Mouse (Mus musculus): Measurements from ENCODE around the gene Appl2.
"Not testable (repeated sequence)": the region's sequence is repeated elsewhere in the genome, so short reads cannot be mapped to it uniquely, and the experiment has no call there.

Appl2 gene

DNA sequence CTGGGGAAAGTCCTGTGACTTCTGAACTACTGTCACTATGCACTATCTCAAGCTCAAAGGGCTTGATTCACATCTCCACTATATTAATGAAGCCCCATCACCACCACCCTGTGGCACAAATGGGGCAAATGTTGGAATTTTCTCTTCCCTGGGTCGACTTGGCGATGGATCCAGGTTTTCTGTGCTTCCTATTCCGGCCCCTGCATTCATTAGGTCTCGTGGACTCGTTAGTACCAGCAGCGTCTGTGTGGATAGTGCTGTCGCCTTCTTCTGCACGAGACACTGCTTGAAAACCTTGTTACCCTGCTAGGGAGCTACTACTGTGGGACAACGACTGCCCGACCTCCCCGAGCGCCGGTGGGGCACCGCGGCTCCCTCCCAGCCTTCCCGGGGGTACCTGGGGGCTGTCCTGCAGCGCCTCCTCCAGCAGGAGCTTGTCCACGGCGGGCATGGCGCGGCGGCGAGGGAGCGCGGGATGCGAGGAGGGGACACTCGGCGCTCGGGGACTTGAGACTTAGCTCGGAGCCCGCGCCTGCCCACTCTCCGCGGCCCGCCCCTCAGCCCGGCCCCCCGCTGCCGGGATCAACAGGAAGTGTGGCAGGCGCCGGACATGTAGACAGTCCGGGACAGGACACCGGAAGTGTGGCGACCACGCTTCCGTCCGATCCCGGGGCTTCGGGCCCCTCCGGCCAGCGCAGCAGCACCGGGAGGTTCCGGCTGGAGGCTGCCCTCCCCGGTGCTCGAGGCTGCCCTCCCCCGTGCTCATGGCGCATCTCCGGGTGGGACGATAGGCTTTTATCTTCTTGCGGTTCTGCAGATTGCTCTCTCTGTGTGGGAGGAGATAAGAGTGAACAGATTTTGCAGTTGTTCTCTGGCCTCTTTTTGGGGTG lies at the start of gene Appl2:
Gene Appl2, minus strand, starts transcription at position 608 of the 890 bp plus-strand sequence.
- DNase-seq (ENCODE audit: low spot score in 2 of 2), result peak; percentile 95

DNA sequence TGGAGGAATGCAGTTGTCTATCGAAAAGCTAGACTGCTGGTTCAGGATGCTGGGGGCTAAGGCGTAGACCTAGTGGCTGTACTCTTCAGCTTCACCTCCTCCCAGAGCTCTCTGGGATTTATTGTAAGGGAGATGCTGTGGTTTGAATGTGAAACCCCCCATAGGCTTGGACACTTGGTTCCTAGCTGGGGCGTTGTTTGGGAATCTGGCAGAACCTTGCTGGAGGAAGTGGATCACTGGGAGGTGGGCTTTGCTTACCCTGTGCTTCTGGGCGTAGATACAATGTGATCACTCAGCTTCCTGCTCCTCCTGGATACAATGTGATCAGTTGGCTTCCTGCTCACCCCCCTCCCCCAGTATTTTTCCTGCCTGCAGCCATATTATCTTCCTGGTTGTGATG lies 47.7 kb upstream of the Appl2 start:
- DNase-seq (ENCODE audit: low spot score in 2 of 2), result no peak

GRCm38 (mm10) chr10:83692175-83692895 lies 43.8 kb upstream of the Appl2 start:
- no peak for DNase-seq (ENCODE audit: low spot score in 2 of 2)

DNA sequence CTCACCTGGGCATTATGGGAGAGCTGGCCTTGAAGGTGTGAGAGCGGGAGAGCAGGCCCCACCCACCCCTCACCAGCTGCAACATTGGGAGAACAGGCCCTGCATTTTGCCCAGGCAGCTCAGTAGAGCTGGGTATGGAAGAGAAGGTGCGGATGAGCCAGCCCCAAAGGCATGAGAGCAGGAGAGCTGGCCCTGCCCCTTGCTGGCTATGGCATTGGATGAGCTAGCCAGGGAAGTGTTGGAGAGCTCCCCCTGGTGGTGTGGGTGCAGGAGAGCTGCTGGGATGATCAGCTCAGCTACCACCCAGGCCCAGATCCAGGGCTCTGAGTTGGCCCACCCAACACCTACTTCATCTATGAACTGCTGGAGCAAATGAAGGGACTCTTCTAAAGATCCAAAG lies 39.7 kb upstream of the Appl2 start:
- peak in 1 of 2 experiments; percentile 29 for DNase-seq (ENCODE audit: low spot score in 2 of 2)

- no peak for DNase-seq (ENCODE audit: low spot score in 2 of 2)
Measured at GRCm38 (mm10) chr10:83681334-83681733, 32.8 kb upstream of the Appl2 start.

DNA sequence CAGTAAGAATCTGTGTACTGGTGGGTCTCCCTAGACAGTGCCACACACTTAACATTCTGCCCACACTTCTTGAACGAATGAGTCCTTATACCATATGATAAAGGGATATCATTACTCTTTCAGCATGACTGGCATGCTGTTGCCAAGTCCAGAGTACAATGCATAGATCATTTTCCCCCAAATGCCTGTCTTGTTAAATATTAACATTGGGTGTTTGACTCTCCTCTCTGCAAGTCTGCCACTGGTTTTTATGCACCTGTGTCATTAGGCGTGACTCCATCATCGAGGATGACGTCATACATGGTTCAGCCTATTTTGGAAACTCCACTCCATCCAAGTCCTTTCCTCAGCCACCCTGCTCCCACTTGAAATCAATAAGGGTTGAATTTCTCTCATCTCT lies 18.0 kb upstream of the Appl2 start:
- DNase-seq (ENCODE audit: low spot score in 2 of 2), result no peak

GRCm38 (mm10) chr10:83661925-83662324 lies 13.4 kb upstream of the Appl2 start:
- no peak for DNase-seq (ENCODE audit: low spot score in 2 of 2)

DNA sequence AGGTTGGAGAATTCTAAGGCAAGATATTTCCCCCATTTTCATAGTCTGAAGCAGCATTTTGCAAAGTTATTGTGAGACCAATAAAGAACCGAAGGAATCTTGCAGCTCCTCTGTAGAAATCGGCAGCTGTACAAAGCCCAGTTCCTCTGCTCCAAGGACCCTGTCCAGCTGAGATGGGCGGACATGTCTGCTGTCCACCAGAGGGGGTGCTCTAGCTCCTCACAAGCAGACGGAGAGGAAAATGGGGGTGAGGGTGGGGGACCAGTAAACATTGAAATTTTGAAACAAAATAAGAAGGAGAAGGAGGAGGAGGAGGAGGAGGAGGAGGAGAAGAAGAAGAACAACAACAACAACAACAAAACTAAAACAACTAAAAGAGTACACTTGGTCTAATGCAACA lies 12.1 kb upstream of the Appl2 start:
- DNase-seq (ENCODE audit: low spot score in 2 of 2), result no peak

DNA sequence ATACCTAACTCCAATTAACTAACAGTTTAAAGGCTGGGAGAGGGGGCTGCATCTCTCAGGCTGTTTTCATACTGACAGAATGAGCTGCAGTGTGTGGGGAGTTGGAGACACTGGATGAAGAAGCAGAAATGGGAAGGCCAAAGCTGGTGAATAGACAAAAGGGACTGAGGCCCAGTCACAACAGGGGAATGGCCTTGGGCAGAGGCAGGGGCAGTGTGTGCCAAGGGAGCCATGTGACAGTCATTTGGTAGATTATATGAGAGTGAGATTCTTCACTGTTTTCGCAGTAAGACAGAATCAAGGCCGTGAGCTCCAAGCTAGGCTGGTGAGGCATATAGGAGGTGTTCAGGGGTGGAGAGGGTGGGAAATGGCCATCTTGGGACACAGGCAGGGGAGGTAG lies 6.1 kb upstream of the Appl2 start:
- DNase-seq (ENCODE audit: low spot score in 2 of 2), result no peak

- not testable (repeated sequence) for DNase-seq (ENCODE audit: low spot score in 2 of 2)
Measured at GRCm38 (mm10) chr10:83652205-83652866, 3.8 kb upstream of the Appl2 start.

- DNase-seq (ENCODE audit: low spot score in 2 of 2), result no peak
Measured at GRCm38 (mm10) chr10:83649037-83649436, 499 bp upstream of the Appl2 start.

- DNase-seq (ENCODE audit: low spot score in 2 of 2), result no peak
Measured at GRCm38 (mm10) chr10:83646351-83646885, 2.1 kb downstream of the Appl2 start.

- no peak for DNase-seq (ENCODE audit: low spot score in 2 of 2)
Measured at GRCm38 (mm10) chr10:83645716-83645990, 2.9 kb downstream of the Appl2 start.

- DNase-seq (ENCODE audit: low spot score in 2 of 2), result no peak
Measured at GRCm38 (mm10) chr10:83644865-83645715, 3.4 kb downstream of the Appl2 start.

DNA sequence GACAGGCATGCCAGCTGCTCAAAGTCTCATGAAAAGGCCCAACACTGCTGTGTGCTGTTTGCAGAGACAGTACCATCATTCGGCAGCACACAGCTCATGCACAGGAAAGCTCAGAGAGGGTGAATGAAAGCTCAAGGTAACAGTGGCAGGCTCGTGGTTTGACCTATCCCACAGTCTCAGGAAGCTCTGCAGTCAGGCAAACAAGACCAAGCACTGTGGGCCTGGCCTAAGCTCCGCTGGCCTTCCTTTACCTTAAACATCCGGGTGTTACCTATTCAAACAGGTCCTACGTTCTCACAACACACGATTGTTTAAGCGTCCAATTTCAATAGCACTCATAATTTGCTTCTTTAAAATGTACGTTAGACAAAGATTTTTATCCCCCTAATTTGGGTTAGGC lies 4.4 kb downstream of the Appl2 start:
- no peak for DNase-seq (ENCODE audit: low spot score in 2 of 2)

- peak in 1 of 2 experiments; percentile 60 for DNase-seq (ENCODE audit: low spot score in 2 of 2)
Measured at GRCm38 (mm10) chr10:83641641-83642040, 6.9 kb downstream of the Appl2 start.

DNA sequence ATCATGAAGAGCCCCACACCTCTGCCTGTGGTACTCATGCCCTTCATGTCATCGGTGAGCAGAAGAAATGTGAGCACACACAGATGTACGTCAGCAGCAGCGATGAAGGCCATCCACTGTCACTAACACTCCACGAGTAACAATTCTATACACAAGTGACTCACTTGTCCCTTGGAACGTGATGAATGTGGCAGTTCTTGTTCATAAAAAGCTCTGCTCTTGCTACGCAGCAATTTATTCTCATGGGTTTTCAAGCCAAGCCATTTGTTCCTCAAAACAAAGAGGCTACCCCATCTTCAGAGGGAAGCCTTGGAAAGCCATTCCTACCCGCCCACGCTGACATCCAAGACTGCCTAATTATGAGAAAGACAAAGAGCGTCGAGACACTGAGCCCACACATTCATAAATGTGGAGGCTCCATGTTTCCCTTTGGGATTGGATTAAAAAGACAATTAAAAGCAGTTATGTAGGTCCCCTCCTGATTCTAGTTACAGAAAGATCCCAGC lies 8.6 kb downstream of the Appl2 start:
- peak; percentile 60 to 65 for DNase-seq (ENCODE audit: low spot score in 2 of 2)

DNA sequence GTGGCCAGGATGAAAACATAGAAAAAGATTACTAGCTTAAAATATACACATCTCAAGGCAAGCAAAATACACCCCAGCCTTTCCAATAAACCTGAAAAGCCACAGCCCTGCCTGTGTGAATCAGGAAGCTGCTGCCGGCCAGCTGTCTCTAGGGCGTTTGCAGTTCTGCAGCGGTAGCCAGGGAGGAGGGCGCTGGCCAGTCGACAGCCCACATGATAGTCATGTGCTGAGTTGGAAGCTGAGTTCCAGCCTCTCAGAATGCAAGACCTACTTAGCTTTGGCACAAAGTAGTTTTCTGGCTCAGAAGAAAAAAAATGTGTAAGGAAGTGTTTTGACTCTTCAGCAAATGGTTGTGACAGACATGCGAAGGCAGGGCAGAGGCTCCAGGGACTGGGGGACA lies 11.2 kb downstream of the Appl2 start:
- DNase-seq (ENCODE audit: low spot score in 2 of 2), result peak; percentile 81 to 89

- no peak for DNase-seq (ENCODE audit: low spot score in 2 of 2)
Measured at GRCm38 (mm10) chr10:83636191-83636590, 12.3 kb downstream of the Appl2 start.

- DNase-seq (ENCODE audit: low spot score in 2 of 2), result peak; percentile 59 to 63
Measured at GRCm38 (mm10) chr10:83634461-83634860, 14.1 kb downstream of the Appl2 start.

DNA sequence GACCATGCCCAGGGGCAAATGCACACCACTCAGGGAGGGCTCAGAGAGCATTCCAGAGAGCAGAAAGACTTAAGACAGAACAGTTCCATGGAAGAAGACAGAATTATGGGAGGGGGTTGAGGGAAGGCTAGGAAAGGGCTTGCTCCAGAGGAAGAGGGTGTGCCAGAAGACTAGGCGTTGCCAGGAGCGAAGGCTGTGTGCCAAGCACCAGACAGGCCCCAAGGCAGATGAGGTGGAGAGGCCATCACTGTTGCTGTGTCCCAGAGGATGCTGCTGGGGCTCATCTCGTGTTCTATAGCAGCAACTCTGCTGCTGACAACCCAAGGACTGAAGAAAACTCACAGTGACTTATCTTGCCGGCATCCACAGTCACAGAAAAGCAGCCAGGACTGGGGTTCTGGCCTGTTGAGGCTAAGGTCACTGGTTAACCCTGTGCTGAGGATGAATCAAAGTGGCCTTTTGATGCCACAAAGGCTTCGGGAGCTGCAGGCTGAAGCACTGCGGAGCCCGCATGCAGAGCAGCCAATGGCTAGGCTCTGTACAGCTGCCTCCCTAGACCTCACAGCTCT lies 15.6 kb downstream of the Appl2 start:
- no peak for DNase-seq (ENCODE audit: low spot score in 2 of 2)
